Mouse (Mus musculus) induced T-regulatory cell, adult 2 months (primary cell): Measurements from ENCODE around the gene Dolpp1.

Experiments
- DNase-seq: peaks from one replicate; pipeline ENCODE4 v3.0.0-alpha.2; 2012; ENCODE audit warnings: low read depth

The Dolpp1 gene

DNA sequence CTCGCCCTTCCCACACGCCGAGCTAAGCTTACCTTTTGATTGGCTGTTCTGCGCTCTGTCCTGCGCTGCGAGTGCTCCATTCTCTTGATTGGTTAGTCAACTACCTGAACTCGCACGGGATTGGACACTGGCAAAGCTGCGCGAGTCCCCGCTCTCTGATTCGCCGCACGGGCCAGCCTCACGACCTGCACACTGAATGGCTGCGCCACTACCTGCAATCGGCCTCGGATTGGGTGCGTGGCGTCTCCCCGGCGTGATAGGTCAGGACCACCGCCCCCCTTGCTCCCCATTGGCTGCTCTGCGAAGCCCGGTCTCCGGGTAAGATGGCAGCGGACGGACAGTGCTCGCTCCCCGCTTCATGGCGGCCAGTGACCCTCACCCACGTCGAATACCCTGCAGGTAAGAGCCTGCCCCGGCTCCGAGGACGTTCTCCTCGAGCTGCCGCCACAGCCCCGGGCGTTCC is at the start of gene Dolpp1:
Dolpp1 (plus strand) TSS at position 141 of the 463 bp plus-strand sequence.
- DNase-seq = peak; percentile 98

DNA sequence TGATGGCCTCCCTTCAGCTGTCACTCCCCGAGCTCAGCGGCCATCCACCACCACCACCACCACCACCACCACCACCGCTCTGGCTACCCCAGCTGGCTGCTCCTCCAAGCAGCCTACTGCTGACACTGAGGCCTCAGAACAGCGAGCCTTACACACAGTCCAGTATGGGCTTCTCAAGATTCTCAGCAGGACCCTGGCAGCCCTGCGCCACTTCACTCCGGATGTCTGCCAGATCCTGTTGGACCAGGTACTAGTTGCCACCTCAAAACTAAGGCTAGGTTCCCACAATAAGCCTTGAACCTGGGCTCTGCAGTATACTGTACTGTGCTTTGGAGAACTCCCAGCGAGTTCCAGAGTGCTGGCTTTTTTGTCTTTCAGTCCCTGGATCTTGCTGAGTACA is 49.5 kb upstream of the Dolpp1 start:
- DNase-seq = no peak

DNA sequence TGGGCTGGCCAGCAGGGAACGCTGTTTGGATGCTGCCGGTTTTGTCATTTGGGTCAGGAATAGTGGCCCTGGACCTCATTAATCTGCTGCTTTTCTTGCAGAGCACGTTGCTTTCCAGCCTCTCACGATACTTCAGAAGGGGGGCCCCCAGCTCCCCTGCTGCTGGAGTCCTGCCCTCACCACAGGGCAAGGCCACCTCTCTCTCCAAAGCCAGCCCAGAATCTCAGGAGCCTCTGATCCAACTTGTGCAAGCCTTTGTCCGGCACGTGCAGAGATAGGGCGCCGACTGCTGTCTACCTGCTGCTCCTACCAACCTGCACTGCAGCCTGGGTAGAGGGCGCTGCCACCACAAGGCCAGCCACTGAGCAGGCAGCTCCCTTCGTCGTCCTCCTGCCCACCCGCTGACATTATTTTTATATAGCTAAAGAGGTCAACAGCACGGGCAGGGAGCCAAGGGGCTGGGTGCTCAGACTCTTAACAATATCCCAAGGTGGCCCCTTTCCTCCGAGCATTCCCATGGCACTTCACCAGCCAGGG is 48.4 kb upstream of the Dolpp1 start:
- DNase-seq = no peak

DNA sequence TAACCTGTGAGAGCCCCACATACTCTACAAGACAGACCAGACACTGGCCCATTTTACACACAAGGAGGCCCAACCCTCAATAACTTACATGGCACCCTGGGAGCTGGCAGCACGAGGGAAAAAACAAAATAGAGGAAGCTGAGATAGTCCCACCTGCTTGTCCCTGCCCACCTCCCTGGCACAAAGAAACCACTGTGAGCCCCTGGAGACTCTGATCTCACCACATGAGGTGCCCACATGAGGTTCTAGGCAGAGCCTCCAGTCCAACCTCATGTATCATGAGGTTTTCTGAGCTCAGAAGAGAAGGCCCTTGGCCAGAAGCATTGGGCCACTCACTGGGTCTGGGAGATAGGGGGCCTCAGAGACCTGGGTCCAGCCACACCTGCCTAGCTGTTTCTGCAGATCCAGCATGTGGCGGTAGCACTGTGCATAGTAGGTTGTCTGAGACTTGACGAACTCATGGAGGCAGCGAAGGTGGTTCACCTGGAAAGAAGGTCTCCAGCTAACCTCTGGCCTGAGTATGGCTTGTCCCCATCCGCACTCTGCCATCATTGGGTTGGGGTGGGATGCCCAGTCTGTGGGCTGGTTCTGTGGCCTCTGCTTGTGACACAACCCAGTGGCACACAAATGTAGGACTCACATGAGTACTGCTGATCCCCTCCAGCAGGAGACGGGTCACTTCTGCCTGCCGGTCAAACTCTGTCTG is 45.9 kb upstream of the Dolpp1 start:
- DNase-seq = no peak

DNA sequence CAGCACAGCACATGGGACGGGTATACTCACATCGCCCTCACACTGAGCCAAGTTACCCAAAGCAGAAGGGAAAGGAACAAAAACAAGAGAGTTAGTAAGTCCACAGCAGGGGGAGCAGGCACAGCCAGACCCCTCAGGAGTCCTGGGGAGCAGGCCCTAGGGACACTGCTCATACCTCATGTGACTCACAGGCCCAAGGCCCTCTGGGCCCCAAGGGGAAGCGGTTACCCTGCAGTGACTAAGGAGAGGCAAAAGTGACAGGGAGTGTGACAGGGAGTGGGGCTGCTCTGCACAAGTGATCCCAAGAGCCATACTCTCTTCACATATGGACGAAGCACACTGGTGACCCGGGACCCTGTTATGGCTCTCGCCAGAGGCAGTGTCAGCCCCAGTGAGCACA is 42.9 kb upstream of the Dolpp1 start:
- DNase-seq = no peak

DNA sequence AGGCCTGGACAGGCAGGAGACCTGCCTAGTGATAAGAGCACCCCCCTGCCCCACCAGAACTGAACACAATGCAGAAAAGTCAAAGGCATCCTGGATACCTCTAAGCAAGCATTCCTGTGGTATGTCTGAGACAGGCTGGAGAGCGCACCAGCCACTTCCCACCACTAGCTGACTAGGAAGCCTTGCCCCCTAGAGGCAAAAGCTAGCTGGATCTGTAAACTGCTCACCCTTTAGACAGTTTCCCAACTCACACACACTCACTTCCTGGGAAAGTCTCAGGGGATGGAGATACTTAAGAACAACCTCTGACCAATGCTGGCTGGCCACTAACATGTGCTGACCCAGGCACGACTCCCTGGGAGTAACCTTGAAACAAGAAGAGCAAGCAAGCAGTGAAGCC is 40.9 kb upstream of the Dolpp1 start:
- DNase-seq = no peak

DNA sequence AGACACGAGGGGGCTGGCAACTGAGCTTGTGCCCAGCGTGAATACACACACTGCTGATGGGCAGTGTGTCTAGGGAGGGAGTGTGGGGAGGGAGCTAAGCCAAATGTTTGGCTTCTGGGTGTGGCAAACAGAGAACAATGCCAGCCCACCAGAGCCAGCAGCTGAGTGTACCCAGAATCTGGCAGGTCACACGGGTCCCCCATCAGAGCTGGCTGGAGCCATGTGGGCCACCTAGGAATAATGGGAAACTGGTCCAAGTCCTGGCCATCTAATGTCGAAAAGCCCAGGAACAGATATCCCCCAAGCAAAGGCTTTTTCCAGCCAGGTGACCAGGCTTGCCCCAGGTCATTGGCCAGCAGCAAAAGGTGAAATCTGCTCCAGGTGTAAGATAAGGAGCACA is 36.2 kb upstream of the Dolpp1 start:
- no peak for DNase-seq

DNA sequence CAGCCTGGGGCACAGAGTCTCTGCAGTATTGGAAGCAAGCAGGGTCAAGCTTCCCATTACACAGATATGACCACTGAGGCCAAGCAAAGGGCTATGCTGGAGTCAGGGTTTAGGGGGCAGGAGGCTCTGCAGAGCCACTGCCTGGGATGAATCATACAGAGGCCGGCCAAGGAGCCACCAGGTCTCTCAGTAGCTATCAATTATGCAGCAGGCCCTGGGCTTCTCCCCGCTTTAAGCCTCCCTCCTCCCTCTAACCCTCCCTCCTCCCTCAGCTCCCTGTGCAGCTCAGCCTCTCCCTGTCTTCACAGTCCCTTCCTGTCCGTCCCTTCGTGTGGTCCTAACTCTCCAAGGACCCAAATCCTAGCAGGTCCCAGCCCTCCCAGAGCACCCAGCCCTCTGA is 35.8 kb upstream of the Dolpp1 start:
- DNase-seq = no peak

DNA sequence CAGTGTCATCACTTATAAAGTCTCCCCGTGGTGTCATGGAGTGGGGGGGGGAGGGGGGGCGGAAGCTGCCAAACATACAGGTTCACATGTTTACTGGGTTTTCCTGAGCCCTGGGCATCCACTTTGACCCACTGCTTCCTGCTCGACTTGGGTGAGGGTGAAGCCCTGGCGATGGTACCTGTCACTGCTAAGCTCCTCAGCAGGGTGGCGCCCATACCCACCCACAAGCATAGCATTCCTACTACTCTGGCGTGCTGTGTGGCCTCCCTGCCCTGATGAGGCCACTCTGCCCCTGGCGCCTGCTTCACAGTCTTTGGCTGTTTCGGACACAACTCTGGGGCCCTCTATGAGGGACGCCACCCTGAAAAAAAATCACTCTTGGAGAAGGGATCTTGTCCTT is 35.1 kb upstream of the Dolpp1 start:
- DNase-seq = no peak

DNA sequence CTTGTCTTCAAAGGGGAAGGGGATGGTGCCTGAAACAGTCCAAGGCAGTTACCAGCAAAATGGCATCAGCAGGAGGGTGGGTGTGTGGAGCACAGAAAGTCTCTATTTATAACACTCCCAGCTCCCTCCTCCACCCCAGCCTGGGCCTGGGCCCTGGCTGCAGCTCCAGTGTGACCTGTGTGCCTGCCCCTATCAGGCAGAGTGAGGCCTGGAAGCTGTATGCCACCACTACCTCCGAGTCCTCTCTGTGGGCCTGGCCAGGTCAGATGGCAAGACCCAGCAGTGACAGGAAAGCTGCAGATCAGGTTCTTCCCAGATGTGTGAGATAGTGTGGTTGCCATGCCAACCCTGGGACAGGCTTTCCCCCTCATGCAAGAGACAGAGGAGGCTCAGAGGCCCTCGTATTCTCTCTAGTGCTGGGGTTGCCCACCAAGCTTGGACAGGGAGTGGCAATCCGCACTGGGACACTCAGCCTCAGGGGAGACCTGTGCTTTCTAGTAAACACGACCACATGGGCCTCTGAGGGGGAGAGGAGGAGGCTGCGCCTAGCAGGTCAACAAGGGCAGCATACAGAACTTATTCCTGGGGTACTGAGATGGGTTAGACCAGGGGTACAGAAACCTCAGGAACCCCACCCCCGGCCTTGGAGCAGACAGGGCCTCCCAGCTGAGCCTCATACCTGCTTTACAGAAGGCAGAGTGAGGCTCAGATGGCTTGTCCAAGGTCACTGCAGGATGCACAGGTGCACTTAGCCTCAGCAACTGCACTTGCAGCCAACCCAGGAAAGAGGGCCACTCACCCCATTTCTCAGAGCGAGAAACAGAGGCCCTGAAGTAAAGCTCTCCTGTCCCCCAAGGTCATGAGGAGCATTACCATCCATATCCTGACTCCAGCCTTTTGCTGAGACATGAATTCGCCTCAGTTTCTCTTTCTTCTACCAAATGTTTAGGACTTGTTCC is 34.2 kb upstream of the Dolpp1 start:
- no peak for DNase-seq

DNA sequence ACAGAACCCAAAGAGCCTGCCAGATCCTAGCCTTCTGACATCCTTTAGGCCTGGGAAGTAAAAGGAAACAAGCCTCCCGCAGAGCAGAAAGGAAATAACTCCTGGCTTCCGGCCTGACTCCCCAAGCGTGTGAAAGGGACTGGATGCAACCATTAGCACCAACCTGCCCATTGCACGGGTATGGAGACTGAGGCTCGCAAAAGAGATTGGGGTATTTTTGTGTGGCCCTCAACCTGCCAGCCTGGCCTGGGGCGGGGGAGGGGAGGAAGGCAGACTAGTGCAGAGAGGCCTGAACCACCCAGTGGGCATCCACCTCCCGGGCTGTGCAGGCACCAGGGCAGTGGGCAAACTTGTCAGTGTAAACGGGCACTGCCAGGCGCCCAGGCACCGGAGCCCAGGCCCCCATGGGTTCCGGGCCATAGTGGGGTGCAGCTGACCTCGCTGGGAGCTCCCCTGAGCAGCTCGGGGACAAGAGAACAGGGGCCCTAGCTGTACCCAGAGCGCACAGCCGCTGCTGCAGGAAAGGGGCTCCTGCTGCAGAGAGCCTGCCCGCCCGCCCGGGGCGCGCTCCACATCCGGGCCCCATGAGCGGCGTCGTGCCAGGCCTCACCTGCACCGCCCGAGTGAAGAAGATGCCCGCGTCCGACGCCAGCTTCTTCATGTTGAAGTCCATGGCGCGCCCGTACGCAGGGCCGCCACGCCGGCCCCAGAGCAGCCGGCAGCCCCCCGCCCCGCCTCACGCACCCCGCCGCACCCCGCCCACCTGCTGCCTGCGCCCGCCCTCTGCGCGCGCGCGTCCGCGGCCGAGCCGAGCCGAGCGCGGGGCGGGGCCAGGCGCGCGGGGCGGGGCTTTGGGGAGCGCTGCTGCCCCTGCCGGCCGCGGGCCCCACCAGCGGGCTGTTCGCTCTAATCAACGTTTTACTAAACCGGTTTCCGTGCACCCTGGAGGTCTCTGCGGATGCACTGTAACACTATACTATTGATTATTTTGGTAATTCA is 33.2 kb upstream of the Dolpp1 start, which contains the start of gene Sh3glb2:
Sh3glb2 (minus strand) TSS at position 805 of the 999 bp plus-strand sequence.
- DNase-seq = peak; percentile 91

DNA sequence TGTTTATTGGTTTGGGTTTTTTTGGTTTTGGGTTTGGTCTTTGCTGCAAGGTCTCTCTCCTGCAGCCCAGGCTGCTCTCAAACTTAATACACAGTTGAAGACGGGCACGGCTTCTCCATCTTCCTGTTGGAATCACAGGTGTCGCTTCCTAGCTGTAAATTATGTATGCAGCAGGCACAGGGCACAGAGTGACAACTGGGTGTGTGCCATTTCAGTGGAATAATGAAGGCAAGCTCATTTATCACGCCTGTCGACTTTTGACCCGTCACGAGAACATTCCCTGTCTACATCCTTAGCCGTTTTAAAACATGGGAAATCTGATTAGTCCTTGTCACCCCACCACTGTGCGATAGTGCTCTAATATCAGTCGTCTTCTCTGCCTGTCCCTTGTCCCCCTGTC is 31.4 kb upstream of the Dolpp1 start:
- no peak for DNase-seq

DNA sequence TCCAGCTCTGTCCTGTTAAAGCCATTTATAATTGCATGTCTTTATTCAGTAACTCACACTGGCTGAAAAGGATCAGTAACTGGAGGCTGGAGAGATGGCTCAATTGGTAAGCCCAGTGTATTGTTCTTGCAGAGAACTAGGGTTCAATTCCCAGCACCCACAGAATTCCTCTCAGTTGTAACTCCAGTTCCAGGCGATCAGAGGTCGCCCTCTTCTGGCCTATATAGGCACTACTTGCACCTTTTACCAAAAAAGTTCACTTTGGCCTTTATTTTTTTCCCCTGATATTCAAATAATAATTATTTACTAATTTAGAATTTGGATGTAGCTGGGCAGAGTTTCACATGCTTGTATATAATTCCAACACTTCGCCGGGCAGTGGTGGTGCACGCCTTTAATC is 29.2 kb upstream of the Dolpp1 start:
- peak; percentile 45 for DNase-seq

DNA sequence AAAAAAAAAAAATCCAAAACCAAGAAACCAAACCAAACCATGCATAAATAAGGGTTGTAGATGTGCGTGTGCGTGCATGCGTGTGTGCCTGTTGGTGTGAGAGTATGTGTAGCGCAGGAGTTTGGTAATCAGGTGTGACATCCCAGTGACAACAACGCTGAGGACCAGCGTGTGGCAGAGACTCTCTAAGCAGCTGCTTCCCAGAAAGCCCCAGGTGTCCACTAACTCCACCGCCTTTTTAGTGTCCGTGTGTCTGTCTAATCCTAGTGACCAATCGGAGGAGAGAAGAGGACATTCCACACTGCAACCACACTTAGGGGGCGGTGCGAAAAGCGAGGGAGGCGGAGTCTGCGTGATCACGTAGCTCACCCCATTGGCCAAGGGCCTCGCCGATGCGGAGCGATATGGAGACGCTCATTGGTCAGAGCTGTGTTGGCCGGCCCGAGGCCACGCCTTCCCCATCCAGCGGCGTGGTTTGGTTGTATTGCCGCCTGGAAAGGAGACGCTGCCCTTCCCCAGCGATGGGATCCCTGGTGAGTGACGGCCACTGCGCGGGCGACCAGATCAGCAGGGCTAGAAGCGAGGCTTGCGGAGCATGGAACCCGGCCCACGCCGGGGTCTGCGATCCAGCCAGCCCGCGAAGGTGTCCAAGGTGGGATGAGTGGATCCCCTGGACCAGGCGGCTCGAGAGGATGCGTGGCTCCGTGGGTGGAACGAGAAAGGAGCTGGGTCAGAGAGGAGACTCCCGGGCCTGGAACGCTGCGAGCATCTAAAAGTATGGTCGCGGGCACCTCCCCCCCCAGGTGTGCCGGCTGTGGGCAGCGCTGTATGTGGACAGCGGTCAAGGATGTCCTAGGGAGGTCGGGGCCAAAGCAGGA is 28.0 kb upstream of the Dolpp1 start, which contains the start of gene Miga2:
Miga2 (plus strand) TSS at position 461 of the 878 bp plus-strand sequence.
- peak; percentile 99 for DNase-seq

DNA sequence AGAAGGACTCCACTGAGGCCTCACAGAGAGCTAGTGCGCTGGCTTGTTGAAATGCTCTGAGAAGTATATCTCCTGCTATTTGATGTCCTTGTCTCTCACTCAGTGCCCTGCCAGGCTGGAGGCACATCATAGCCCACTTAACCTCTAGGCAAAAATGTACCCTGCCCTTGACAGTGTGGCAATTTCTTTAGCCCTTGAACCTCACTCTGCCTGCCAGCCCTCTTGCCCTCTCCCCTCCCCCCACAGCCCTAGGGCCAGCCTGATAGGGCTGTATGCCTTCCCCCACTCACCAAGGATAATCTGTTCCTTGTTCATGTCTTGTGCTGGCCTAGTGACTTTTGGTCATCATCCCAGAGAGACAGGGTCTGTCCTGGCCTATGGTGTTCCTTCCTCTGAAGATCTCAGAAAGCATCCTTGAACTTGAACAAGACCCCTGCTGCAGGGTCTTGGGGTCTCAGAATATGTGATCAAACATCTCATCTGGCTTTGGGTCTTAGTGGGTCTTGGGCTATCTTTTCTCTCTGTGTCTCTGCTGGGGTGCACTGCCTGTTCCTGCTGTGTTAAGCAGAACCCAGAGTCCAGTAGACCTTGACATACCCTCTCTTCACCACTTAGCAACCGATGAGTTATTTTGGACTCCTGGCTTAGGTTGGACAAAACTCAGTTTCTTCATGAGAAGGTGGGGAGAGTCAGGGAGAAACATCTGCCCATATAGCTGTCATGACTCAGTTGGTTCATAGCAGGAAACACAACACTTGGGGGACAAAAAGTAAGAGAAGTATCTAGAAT is 26.6 kb upstream of the Dolpp1 start:
- no peak for DNase-seq

DNA sequence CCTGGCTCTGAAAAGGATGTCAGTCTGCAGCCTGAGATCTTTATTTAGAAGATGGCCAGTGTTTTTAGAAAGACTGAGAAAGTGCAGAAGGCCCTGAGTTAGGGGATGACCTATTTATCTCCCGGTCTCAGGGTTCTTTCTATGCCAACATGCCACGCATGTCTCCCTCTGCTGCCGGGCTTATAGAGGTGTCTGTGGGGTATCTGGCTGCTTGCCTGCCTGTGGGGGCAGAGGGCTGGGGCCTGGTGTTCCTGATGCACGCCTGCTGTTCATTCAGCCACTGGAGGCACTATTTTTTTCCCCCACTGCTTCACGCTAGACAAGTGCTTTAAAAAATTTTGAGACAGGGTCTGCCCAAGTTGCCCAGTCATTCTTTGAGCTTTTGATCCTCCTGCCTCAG is 25.9 kb upstream of the Dolpp1 start:
- no peak for DNase-seq

DNA sequence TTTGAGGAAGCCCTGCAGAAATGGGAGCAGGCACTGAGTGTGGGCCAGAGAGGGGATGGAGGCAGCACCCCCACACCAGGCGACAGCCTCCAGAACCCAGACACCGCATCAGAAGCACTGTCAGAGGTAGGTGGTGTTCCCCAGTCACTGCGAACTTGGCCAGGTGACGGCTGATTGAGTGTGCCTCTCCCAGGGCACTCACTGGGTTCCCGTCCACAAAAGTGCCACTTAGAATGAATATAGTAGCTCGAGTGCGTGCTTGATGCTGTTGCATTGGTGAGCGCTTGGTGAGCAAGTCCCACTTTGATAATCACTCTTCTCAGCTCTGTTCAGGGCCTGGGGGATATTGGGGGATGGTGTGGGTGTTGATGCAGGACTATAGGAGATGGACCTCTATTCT is 20.5 kb upstream of the Dolpp1 start:
- DNase-seq = no peak

DNA sequence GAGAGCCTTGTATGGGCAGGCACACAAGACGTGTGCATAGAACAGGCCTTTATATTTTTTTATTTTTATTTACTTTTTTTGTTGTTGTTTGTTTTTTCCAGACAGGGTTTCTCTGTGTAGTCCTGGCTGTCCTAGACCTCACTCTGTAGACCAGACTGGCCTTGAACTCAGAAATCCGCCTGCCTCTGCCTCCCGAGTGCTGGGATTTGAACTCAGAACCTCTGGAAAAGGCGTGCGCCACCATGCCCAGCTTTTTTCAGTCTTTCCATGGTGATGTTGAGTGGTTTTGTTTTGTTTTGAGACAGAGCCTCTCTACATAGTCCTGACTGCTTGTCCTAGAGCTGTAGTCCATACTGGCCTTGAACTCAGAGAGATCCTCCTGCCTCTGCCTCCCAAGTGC is 19.3 kb upstream of the Dolpp1 start:
- no peak for DNase-seq

DNA sequence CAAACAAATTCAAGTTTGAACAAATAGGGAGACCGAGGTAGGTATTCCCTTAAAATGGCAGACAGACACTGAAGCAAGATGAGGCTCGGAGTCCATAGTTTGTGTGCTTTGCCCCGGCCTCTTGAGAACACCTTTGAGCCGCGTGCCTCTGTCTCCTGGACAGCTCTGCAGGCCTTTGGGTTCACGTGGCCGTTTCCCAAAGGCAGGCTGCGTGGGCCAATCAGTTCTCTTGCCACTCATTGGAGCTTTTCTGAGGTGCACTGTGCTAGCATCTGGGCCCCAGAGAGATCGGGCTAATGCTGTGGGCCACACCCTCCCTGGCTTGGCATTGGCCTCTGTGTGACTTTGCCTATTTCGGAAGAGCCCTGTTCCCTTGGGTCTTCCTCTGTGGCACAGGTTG is 16.2 kb upstream of the Dolpp1 start:
- no peak for DNase-seq

DNA sequence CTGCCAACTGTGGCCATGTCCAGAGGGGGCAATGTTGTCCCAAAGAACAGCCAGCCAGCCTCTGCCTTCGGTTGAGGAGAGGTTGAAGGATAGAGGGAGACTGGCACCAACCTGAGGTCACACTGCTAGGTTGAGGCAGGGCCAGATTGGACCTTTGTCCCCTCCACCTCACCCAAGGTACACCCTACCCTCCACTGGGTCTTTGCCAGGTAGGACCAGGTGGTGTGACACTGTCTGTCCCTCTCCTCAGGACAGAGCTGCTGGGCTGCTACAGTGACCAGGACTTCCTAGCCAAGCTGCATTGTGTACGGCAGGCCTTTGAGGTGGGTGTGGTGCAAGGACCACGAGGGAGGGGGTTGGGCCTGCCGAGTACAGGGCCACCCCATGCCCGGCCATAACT is 14.3 kb upstream of the Dolpp1 start:
- DNase-seq = no peak
